Mouse (Mus musculus): Measurements from ENCODE around the gene Cacna1b. TPM values are rescaled to one million over a fixed set of nuclear protein-coding genes. Genes with fewer than 3 reads are reported as not detected.
A peak's percentile ranks its signal among the peaks of the same experiment; 100 is the strongest.

The Cacna1b gene
- total RNA-seq, 2 experiments from 2014 or later: 0.06 to 0.20 TPM

- no peak for DNase-seq
- intact Hi-C loops (cut with DNase I): no loop called here
- no peak for TF ChIP-seq CTCF (IDR thresholded peaks at IDR 0.05)
- Histone ChIP-seq H3K27ac (no peak overlapping the region), H3K4me3 (no peak overlapping the region)
These were observed 154.8 kb downstream of the Cacna1b start for GRCm38 (mm10) chr2:24607905-24608764.

- DNase-seq: no peak
- no peak for TF ChIP-seq CTCF (IDR thresholded peaks at IDR 0.05)
- Histone ChIP-seq H3K4me3 (no peak overlapping the region), H3K27ac (no peak overlapping the region)
- intact Hi-C loops (cut with DNase I): no loop called here
These were observed 156.4 kb downstream of the Cacna1b start for GRCm38 (mm10) chr2:24606531-24606930.

GRCm38 (mm10) chr2:24605096-24605495 is 157.9 kb downstream of the Cacna1b start:
- TF ChIP-seq CTCF (IDR thresholded peaks at IDR 0.05): no peak
- intact Hi-C loops (cut with DNase I): no loop called here
- Histone ChIP-seq H3K4me3 (no peak overlapping the region), H3K27ac (no peak overlapping the region)
- DNase-seq: no peak

- intact Hi-C loops (cut with DNase I): no loop called here
- Histone ChIP-seq H3K27ac (no peak overlapping the region), H3K4me3 (no peak overlapping the region)
- no peak for TF ChIP-seq CTCF (IDR thresholded peaks at IDR 0.05)
- DNase-seq: no peak
These were observed 173.5 kb downstream of the Cacna1b start for GRCm38 (mm10) chr2:24589426-24589825.

- Histone ChIP-seq H3K27ac (no peak overlapping the region), H3K4me3 (no peak overlapping the region)
- no peak for TF ChIP-seq CTCF (IDR thresholded peaks at IDR 0.05)
- DNase-seq: no peak
- intact Hi-C loops (cut with DNase I): no loop called here
These were observed 175.0 kb downstream of the Cacna1b start for GRCm38 (mm10) chr2:24587999-24588398.

- Histone ChIP-seq H3K4me3 (no peak overlapping the region), H3K27ac (no peak overlapping the region)
- peak; percentile 62 for DNase-seq
- TF ChIP-seq CTCF (IDR thresholded peaks at IDR 0.05): peak; percentile 70
- intact Hi-C loops (cut with DNase I): loop anchor here (5.0 kb wide), 1 partner anchor 183 kb away; no protein-coding TSS in a partner anchor
These were observed 188.3 kb downstream of the Cacna1b start for GRCm38 (mm10) chr2:24574616-24575015.

GRCm38 (mm10) chr2:24570917-24571316 is 192.0 kb downstream of the Cacna1b start:
- DNase-seq: no peak
- Histone ChIP-seq H3K4me3 (no peak overlapping the region), H3K27ac (no peak overlapping the region)
- intact Hi-C loops (cut with DNase I): loop anchor here (5.0 kb wide), 1 partner anchor 186 kb away; no protein-coding TSS in a partner anchor
- TF ChIP-seq CTCF (IDR thresholded peaks at IDR 0.05): no peak

GRCm38 (mm10) chr2:24568555-24568954 is 194.4 kb downstream of the Cacna1b start:
- intact Hi-C loops (cut with DNase I): loop anchor here (5.0 kb wide), 1 partner anchor 161 kb away; no protein-coding TSS in a partner anchor
- no peak for DNase-seq
- peak; percentile 69 for TF ChIP-seq CTCF (IDR thresholded peaks at IDR 0.05)

GRCm38 (mm10) chr2:24562547-24563290 is 200.2 kb downstream of the Cacna1b start:
- no peak overlapping the region for H3K4me3 ChIP-seq
- intact Hi-C loops (cut with DNase I): no loop called here
- no peak for DNase-seq
- TF ChIP-seq CTCF (IDR thresholded peaks at IDR 0.05): no peak
- no peak overlapping the region for H3K27ac ChIP-seq

More at GRCm38 (mm10) chr2:24568555-24568954, 194.4 kb downstream of the Cacna1b start:
- Histone ChIP-seq H3K4me3 (no peak overlapping the region), H3K27ac (no peak overlapping the region)

- DNase-seq: no peak
- intact Hi-C loops (cut with DNase I): no loop called here
These were observed 201.0 kb downstream of the Cacna1b start for GRCm38 (mm10) chr2:24561946-24562345.

GRCm38 (mm10) chr2:24560201-24560600 is 202.8 kb downstream of the Cacna1b start:
- no peak for DNase-seq
- Histone ChIP-seq H3K4me3 (no peak overlapping the region), H3K27ac (no peak overlapping the region)
- intact Hi-C loops (cut with DNase I): no loop called here
- no peak for TF ChIP-seq CTCF (IDR thresholded peaks at IDR 0.05)

More at GRCm38 (mm10) chr2:24561946-24562345, 201.0 kb downstream of the Cacna1b start:
- no peak overlapping the region for H3K4me3 ChIP-seq
- H3K27ac ChIP-seq: no peak overlapping the region
- TF ChIP-seq CTCF (IDR thresholded peaks at IDR 0.05): no peak

- intact Hi-C loops (cut with DNase I): no loop called here
- Histone ChIP-seq H3K4me3 (no peak overlapping the region), H3K27ac (no peak overlapping the region)
- no peak for DNase-seq
- TF ChIP-seq CTCF (IDR thresholded peaks at IDR 0.05): no peak
These were observed 206.6 kb downstream of the Cacna1b start for GRCm38 (mm10) chr2:24556347-24556746.

- no peak overlapping the region for H3K4me3 ChIP-seq
- no peak for TF ChIP-seq CTCF (IDR thresholded peaks at IDR 0.05)
- intact Hi-C loops (cut with DNase I): no loop called here
- no peak overlapping the region for H3K27ac ChIP-seq
- DNase-seq: no peak
These were observed 209.0 kb downstream of the Cacna1b start for GRCm38 (mm10) chr2:24553962-24554361.

Other genes with a start within 250 kb of the Cacna1b start
- gene Ehmt1, start 156.5 kb upstream of the Cacna1b start, total RNA-seq (2021): 10 to 100 TPM; 28.3 to 29.0 TPM
- gene Arrdc1, start 172.1 kb upstream of the Cacna1b start, total RNA-seq (2021): 1 to 10 TPM; 1.9 to 2.8 TPM
- 10 to 100 TPM; 20.6 to 21.2 TPM for gene Zmynd19, start 186.6 kb upstream of the Cacna1b start, total RNA-seq (2021)
- 1 to 10 TPM; 3.4 to 3.8 TPM for gene Dph7, start 199.2 kb upstream of the Cacna1b start, total RNA-seq (2021)
- gene Mrpl41, start 211.9 kb upstream of the Cacna1b start, total RNA-seq (2021): 10 to 100 TPM; 28.9 to 43.8 TPM
- 10 to 100 TPM; 36.5 to 44.6 TPM for gene Pnpla7, start 212.9 kb upstream of the Cacna1b start, total RNA-seq (2021)

Data from gastrocnemius, adult 2 months (tissue).